Mouse (Mus musculus): Measurements from ENCODE around the gene Gnmt. TPM values are rescaled to one million over a fixed set of nuclear protein-coding genes. Genes with fewer than 3 reads are reported as not detected.
A peak's percentile ranks its signal among the peaks of the same experiment; 100 is the strongest.

Gene Gnmt
- polyA plus RNA-seq, 1 experiment from 2014 or later = 0.88 TPM

DNA sequence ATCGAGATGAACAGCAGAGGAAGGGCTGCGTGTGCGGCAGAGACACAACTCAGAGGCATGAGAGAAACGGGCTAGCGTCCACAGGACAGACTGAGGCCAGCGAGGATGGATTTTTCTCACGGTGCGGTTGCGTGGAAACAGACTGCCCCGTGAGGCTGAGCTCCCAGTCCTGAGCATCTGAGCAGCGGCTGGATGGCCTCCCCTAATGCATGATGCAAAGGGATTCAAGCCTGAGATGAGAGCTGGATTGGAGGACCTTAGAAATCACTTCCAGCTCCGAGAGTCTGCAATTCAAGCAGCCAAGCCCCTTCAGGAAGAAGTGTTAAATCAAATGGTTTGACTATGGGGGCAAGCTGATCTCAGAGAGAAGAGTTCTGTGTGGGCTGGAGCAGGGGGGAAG lies 27.5 kb downstream of the Gnmt start:
- ATAC-seq (ENCODE audit: low FRiP score) (no peak), DNase-seq (ENCODE audit: low spot score) (no peak)
- H3K27me3 ChIP-seq (ENCODE audit: control insufficient read depth, insufficient read depth, low read length) = no peaks in the 10 kb centered on the region
- no peak overlapping the region for H3K4me3 ChIP-seq (replicated peaks; ENCODE audit: low read length)
- H3K4me1 ChIP-seq (replicated peaks; ENCODE audit: control insufficient read depth, insufficient read depth, low read length) = peaks cover 35% of the 10 kb centered on the region
- H3K4me2 ChIP-seq (replicated peaks) = no peak overlapping the region; the same call in none of the 2 replicates
- H3K27ac ChIP-seq = 0 out of 2 replicates have a peak overlapping the region, but pooled peaks have one; percentile 1
- peaks cover 20% of the 10 kb centered on the region; the same call in 1 of the 2 replicates for H3K36me3 ChIP-seq (replicated peaks; ENCODE audit: control insufficient read depth, insufficient read depth)
- no peaks in the 10 kb centered on the region for H3K9me3 ChIP-seq (ENCODE audit: control insufficient read depth, low read length)
- 0 out of 2 replicates have a peak overlapping the region, but pooled peaks have one; percentile 11 for H3K9ac ChIP-seq
- 79% methylated on average over 12 of the region's 12 CpGs for WGBS

DNA sequence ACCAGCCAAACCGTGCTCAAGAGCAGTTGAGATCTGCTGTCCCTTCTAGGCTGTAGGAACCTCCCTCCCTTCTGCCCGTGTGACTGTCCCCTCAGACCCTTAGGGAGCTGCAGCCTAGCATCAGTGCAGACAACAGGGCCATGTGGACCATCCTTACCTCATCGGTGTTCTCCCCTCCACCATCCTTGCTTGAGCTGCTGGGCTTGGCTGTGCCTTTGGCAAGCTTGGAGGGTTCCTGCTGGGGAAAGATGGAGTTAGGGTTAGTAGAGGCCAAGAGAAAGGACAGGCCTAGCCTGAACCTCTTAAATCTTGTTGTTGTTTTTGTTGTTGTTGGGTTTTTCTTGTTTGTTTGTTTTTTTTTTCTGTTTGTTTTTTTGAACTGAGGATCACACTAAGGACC lies 29.1 kb downstream of the Gnmt start:
- DNase-seq (ENCODE audit: low spot score) = no peak
- ATAC-seq (ENCODE audit: low FRiP score) = no peak
- WGBS = 90% methylated on average over 3 of the region's 3 CpGs

DNA sequence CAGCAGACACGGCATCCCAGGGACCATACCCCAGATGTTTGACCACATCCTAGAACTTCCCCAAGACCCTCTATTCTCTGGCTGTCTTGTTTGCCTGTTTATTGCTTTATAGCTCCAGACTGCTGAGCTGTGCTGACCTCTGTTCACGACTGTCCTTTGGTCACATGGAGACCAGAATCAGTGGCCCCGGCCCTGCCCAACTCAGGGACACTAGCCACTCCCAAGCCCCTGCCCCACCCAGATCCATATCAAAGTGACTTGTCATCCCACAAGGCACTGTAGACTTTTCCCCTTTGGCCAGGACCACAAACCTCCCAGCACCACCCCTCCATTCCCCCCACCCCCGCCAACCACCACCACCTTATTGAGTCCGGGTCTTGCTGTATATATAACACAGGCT lies 29.7 kb downstream of the Gnmt start:
- ATAC-seq (ENCODE audit: low FRiP score) (no peak), DNase-seq (ENCODE audit: low spot score) (no peak)
- 83% methylated on average over 5 of the region's 5 CpGs for WGBS
- Histone ChIP-seq H3K4me1 (replicated peaks; ENCODE audit: control insufficient read depth, insufficient read depth, low read length) (peaks cover 27% of the 10 kb centered on the region), H3K4me2 (replicated peaks) (no peak overlapping the region), H3K9me3 (ENCODE audit: control insufficient read depth, low read length) (no peaks in the 10 kb centered on the region), H3K27ac (no peak overlapping the region), H3K9ac (no peak overlapping the region), H3K27me3 (ENCODE audit: control insufficient read depth, insufficient read depth, low read length) (no peaks in the 10 kb centered on the region), H3K4me3 (replicated peaks; ENCODE audit: low read length) (no peak overlapping the region), H3K36me3 (replicated peaks; ENCODE audit: control insufficient read depth, insufficient read depth) (peaks cover 25% of the 10 kb centered on the region; the same call in 1 of the 2 replicates)

More for the DNA sequence above, 29.1 kb downstream of the Gnmt start:
- Histone ChIP-seq H3K9me3 (ENCODE audit: control insufficient read depth, low read length) (no peaks in the 10 kb centered on the region), H3K27me3 (ENCODE audit: control insufficient read depth, insufficient read depth, low read length) (no peaks in the 10 kb centered on the region), H3K36me3 (replicated peaks; ENCODE audit: control insufficient read depth, insufficient read depth) (peaks cover 25% of the 10 kb centered on the region; the same call in 1 of the 2 replicates), H3K4me3 (replicated peaks; ENCODE audit: low read length) (no peak overlapping the region), H3K9ac (no peak overlapping the region), H3K4me1 (replicated peaks; ENCODE audit: control insufficient read depth, insufficient read depth, low read length) (peaks cover 27% of the 10 kb centered on the region), H3K4me2 (replicated peaks) (no peak overlapping the region), H3K27ac (no peak overlapping the region)

DNA sequence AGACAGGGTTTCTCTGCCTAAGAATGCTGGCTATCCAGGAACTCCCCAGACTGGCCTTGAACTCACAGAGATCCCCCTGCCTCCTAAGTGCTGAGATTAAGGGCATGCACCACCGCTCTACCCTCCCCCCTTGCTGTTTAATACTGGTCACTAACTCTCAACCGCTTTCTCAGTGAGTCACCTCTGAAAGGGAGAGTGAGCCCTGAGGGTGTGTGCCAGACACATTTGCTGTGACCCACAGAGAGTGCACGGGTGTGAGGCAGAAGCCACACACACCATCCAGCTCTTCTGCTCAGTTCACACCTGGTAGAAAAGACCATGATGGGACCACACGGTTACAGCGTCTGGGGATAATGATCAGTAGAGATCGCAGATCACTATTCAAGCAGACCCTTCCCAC lies 30.5 kb downstream of the Gnmt start:
- DNase-seq (ENCODE audit: low spot score) (no peak), ATAC-seq (ENCODE audit: low FRiP score) (no peak)
- H3K36me3 ChIP-seq (replicated peaks; ENCODE audit: control insufficient read depth, insufficient read depth) = peaks cover 27% of the 10 kb centered on the region; the same call in 1 of the 2 replicates
- no peaks in the 10 kb centered on the region for H3K27me3 ChIP-seq (ENCODE audit: control insufficient read depth, insufficient read depth, low read length)
- no peak overlapping the region for H3K4me3 ChIP-seq (replicated peaks; ENCODE audit: low read length)
- no peak overlapping the region for H3K4me2 ChIP-seq (replicated peaks)
- no peak overlapping the region for H3K9ac ChIP-seq
- no peaks in the 10 kb centered on the region for H3K9me3 ChIP-seq (ENCODE audit: control insufficient read depth, low read length)
- H3K27ac ChIP-seq = no peak overlapping the region
- WGBS = 92% methylated on average over 6 of the region's 6 CpGs
- H3K4me1 ChIP-seq (replicated peaks; ENCODE audit: control insufficient read depth, insufficient read depth, low read length) = peaks cover 21% of the 10 kb centered on the region

DNA sequence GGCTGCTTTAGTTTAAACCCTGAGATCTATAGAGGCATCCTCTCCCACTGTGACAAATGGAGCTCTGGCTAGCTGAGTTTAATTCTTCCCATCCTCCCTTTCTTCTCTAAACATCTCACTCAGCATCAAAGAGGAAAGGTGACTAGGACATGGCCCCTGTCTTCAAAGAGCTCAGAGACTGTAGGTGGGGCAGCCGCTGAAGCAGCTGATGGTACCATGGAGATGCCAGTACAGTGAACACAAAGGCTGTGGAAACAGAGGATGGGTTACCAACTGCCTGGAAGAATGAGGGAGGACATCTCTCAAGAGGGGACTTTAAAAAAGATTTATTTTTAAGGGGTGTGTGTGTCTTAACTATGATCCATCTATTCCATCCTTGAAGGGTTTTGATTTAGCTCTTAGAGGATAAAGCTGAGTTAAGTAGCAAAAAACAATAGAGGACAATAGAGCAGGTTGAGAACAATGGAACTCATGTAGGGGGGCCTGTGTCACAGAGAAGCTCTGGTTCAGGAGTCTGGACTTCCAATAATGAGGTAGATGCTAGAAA lies 34.4 kb downstream of the Gnmt start:
- Histone ChIP-seq H3K9ac (no peak overlapping the region), H3K4me2 (replicated peaks) (no peak overlapping the region), H3K27ac (no peak overlapping the region), H3K27me3 (ENCODE audit: control insufficient read depth, insufficient read depth, low read length) (no peaks in the 10 kb centered on the region), H3K9me3 (ENCODE audit: control insufficient read depth, low read length) (no peaks in the 10 kb centered on the region), H3K4me3 (replicated peaks; ENCODE audit: low read length) (no peak overlapping the region), H3K4me1 (replicated peaks; ENCODE audit: control insufficient read depth, insufficient read depth, low read length) (no peaks in the 10 kb centered on the region), H3K36me3 (replicated peaks; ENCODE audit: control insufficient read depth, insufficient read depth) (peaks cover 31% of the 10 kb centered on the region; the same call in 1 of the 2 replicates)
- ATAC-seq (ENCODE audit: low FRiP score) (no peak), DNase-seq (ENCODE audit: low spot score) (no peak)
- WGBS = 82% methylated on average over 1 of the region's 1 CpGs

DNA sequence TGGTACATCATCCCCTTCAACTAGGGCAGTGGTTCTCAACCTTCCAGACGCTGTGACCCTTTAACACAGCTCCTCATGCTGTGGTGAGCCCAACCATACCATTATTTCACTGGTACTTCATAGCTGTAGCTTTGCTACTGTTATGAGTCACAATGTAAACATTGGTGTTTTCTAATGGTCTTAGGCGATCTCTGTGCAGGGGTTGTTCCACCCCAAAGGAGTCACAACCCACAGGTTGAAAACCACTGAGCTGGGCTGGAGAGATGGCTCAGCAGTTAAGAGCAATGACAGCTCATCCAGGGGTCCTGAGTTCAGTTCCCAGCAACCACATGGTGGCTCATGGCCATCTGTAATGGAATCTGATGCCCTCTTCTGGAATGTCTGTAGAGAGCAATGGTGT lies 37.6 kb downstream of the Gnmt start:
- WGBS = 90% methylated on average over 2 of the region's 2 CpGs
- no peaks in the 10 kb centered on the region for H3K4me1 ChIP-seq (replicated peaks; ENCODE audit: control insufficient read depth, insufficient read depth, low read length)
- no peak overlapping the region for H3K27ac ChIP-seq
- no peaks in the 10 kb centered on the region for H3K9me3 ChIP-seq (ENCODE audit: control insufficient read depth, low read length)
- DNase-seq (ENCODE audit: low spot score) (no peak), ATAC-seq (ENCODE audit: low FRiP score) (no peak)
- H3K9ac ChIP-seq = no peak overlapping the region
- H3K27me3 ChIP-seq (ENCODE audit: control insufficient read depth, insufficient read depth, low read length) = no peaks in the 10 kb centered on the region
- no peak overlapping the region for H3K4me3 ChIP-seq (replicated peaks; ENCODE audit: low read length)
- peaks cover 28% of the 10 kb centered on the region for H3K36me3 ChIP-seq (replicated peaks; ENCODE audit: control insufficient read depth, insufficient read depth)
- H3K4me2 ChIP-seq (replicated peaks) = no peak overlapping the region

DNA sequence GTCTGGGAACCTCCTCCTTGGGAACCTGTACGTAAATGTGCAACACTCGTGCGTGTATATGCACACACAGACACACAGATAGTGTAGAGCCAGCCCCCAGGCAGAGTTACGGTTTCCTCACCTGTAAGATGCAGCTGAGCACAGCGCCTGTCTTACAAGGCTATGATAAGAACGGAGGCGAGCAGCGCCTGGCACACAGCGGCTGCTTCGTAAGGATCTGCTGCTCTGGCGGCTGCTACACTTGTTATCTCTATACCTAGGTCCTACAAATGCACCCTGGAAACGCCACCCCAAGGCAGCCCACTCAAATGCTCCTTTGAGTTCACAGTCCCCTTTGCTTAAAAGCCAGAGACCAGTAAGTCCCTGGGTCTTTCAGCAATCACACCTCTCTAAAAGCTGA lies 38.3 kb downstream of the Gnmt start:
- ATAC-seq (ENCODE audit: low FRiP score) = no peak
- no peak overlapping the region for H3K27ac ChIP-seq
- WGBS = 96% methylated on average over 12 of the region's 12 CpGs

DNA sequence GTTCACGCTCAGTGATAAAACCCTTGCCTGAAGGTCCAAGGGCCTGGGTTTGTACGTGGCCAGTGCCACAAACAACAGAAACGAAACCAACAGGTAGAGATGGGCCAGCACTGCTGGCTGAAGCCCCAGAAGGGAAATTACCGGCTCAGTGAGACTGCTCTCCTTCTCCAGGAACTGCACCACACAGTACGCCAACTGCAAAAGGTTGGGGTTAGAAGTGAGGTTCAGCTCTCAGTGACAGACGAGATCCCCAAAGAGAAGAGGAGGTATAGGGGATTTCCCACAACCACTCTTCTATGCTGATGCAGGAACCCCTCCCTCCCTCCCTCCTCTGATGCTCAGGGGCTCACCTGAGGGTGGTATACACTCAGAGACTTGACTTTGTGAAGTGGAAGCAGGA lies 43.1 kb downstream of the Gnmt start:
- Histone ChIP-seq H3K9me3 (ENCODE audit: control insufficient read depth, low read length) (no peaks in the 10 kb centered on the region), H3K4me3 (replicated peaks; ENCODE audit: low read length) (no peak overlapping the region), H3K27ac (no peak overlapping the region), H3K4me1 (replicated peaks; ENCODE audit: control insufficient read depth, insufficient read depth, low read length) (peaks cover 8% of the 10 kb centered on the region; the same call in 1 of the 2 replicates), H3K27me3 (ENCODE audit: control insufficient read depth, insufficient read depth, low read length) (no peaks in the 10 kb centered on the region), H3K36me3 (replicated peaks; ENCODE audit: control insufficient read depth, insufficient read depth) (peaks cover 53% of the 10 kb centered on the region), H3K4me2 (replicated peaks) (no peak overlapping the region), H3K9ac (no peak overlapping the region)
- DNase-seq (ENCODE audit: low spot score) (no peak), ATAC-seq (ENCODE audit: low FRiP score) (no peak)
- WGBS = 93% methylated on average over 6 of the region's 6 CpGs

More for the DNA sequence above, 38.3 kb downstream of the Gnmt start:
- Histone ChIP-seq H3K9ac (no peak overlapping the region), H3K4me3 (replicated peaks; ENCODE audit: low read length) (no peak overlapping the region), H3K4me1 (replicated peaks; ENCODE audit: control insufficient read depth, insufficient read depth, low read length) (no peaks in the 10 kb centered on the region), H3K4me2 (replicated peaks) (no peak overlapping the region), H3K27me3 (ENCODE audit: control insufficient read depth, insufficient read depth, low read length) (no peaks in the 10 kb centered on the region), H3K36me3 (replicated peaks; ENCODE audit: control insufficient read depth, insufficient read depth) (peaks cover 31% of the 10 kb centered on the region), H3K9me3 (ENCODE audit: control insufficient read depth, low read length) (no peaks in the 10 kb centered on the region)
- DNase-seq (ENCODE audit: low spot score) = no peak

DNA sequence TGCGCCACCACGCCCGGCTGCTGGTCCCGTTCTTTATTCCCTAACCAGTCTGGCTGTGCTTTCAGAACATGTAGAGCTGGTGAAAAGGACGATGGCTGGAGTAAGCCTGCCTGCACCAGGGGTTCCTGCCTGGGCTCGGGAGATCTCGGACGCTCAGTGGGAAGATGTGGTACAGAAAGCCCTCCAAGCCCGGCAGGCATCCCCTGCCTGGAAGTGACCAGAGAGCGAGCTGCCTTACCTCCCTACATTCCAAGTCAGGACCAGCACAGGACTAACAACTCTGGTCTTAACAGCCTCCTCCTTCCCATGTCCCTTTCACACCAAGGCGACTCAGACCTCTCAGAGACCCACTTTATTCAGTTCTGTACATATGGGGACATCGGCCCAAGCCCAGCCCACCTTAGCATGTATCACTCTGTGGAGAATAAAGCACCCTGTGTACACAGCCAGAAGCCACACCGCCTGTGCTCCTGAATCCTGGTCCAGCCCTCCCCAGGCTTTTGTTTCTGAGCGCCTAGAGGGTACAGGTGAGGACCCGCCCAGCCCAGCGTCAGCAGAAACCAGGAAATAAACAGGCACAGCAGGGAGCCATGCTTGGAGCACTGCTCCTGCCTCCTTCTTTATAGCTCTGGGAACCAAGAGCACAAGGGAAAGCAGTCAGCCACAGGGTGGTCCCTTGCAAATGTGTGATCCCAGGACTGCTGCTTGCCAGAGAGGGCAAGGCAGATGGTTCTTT lies 46.1 kb downstream of the Gnmt start:
- H3K4me2 ChIP-seq (replicated peaks) = no peak overlapping the region
- no peaks in the 10 kb centered on the region for H3K27me3 ChIP-seq (ENCODE audit: control insufficient read depth, insufficient read depth, low read length)
- H3K9me3 ChIP-seq (ENCODE audit: control insufficient read depth, low read length) = no peaks in the 10 kb centered on the region
- ATAC-seq (ENCODE audit: low FRiP score) (no peak), DNase-seq (ENCODE audit: low spot score) (no peak)
- peaks cover 56% of the 10 kb centered on the region for H3K36me3 ChIP-seq (replicated peaks; ENCODE audit: control insufficient read depth, insufficient read depth)
- H3K4me1 ChIP-seq (replicated peaks; ENCODE audit: control insufficient read depth, insufficient read depth, low read length) = peaks cover 22% of the 10 kb centered on the region
- H3K9ac ChIP-seq = no peak overlapping the region
- no peak overlapping the region for H3K27ac ChIP-seq
- WGBS = 80% methylated on average over 16 of the region's 16 CpGs
- H3K4me3 ChIP-seq (replicated peaks; ENCODE audit: low read length) = no peak overlapping the region
